Mouse (Mus musculus) MEL (cell line): ENCODE results near the gene Gipc1.

Experiments
- CTCF ChIP-seq, 3 experiments: IDR thresholded peaks in 2 of 3; conservative IDR thresholded peaks in 1 of 3; 2 replicates each; pipeline ENCODE4 v1.5.1; 2011 to 2012; ENCODE audit warnings: low read length in 3 of 3, low read depth in 2 of 3, mild to moderate bottlenecking in 2 of 3, improper control_type of control experiment in 1 of 3, inconsistent platforms in 1 of 3, mixed read lengths in 1 of 3, moderate library complexity in 1 of 3; ENCODE audit not compliant: control insufficient read depth in 1 of 3, insufficient read depth in 1 of 3, poor library complexity in 1 of 3, severe bottlenecking in 1 of 3
- E2F4 ChIP-seq: IDR thresholded peaks from 2 replicates; pipeline ENCODE4 v1.6.1; 2011; ENCODE audit warnings: low read depth, low read length, improper control_type of control experiment, borderline replicate concordance
- ELF1 ChIP-seq: IDR thresholded peaks from 2 replicates; pipeline ENCODE4 v1.6.1; 2014; ENCODE audit warnings: low read depth, mild to moderate bottlenecking, inconsistent platforms, low read length, improper control_type of control experiment, moderate library complexity
- EP300 ChIP-seq, 2 experiments: IDR thresholded peaks; 2 replicates each; pipeline ENCODE4 v1.6.1; 2011; ENCODE audit warnings: improper control_type of control experiment in 2 of 2, low read length in 2 of 2, low read depth in 1 of 2, mild to moderate bottlenecking in 1 of 2
- GABPA ChIP-seq: IDR thresholded peaks from 2 replicates; pipeline ENCODE4 v1.6.1; 2012; ENCODE audit warnings: low read depth, mild to moderate bottlenecking, inconsistent platforms, low read length, improper control_type of control experiment, moderate library complexity
- GATA1 ChIP-seq: IDR thresholded peaks from 2 replicates; pipeline ENCODE4 v1.6.1; 2011; ENCODE audit warnings: low read depth, low read length, improper control_type of control experiment
- HCFC1 ChIP-seq: IDR thresholded peaks from 2 replicates; pipeline ENCODE4 v1.6.1; 2012; ENCODE audit warnings: low read depth, mild to moderate bottlenecking, inconsistent platforms, low read length, improper control_type of control experiment, moderate library complexity
- POLR2A ChIP-seq, 2 experiments: IDR thresholded peaks; 2 replicates each; pipeline ENCODE4 v1.6.1; 2011 to 2012; ENCODE audit warnings: low read length in 2 of 2, mild to moderate bottlenecking in 2 of 2, control low read depth in 1 of 2, improper control_type of control experiment in 1 of 2, low read depth in 1 of 2, moderate library complexity in 1 of 2; ENCODE audit not compliant: control insufficient read depth in 1 of 2, insufficient read depth in 1 of 2, poor library complexity in 1 of 2
- POLR2AphosphoS5 ChIP-seq: IDR thresholded peaks from 2 replicates; pipeline ENCODE4 v1.6.1; 2012; ENCODE audit warnings: low read depth, borderline replicate concordance, mild to moderate bottlenecking, inconsistent platforms, low read length, moderate library complexity, mixed read lengths
- RAD21 ChIP-seq: IDR thresholded peaks from 2 replicates; pipeline ENCODE4 v1.6.1; 2011; ENCODE audit warnings: mild to moderate bottlenecking, low read depth, low read length, improper control_type of control experiment
- RCOR1 ChIP-seq: IDR thresholded peaks from 2 replicates; pipeline ENCODE4 v1.6.1; 2012; ENCODE audit warnings: low read depth, mild to moderate bottlenecking, inconsistent platforms, low read length, improper control_type of control experiment
- TCF12 ChIP-seq: IDR thresholded peaks from 2 replicates; pipeline ENCODE4 v1.6.1; 2014; ENCODE audit warnings: low read depth, mild to moderate bottlenecking, inconsistent platforms, low read length, improper control_type of control experiment, moderate library complexity
- USF1 ChIP-seq: IDR thresholded peaks from 2 replicates; pipeline ENCODE4 v1.6.1; 2014; ENCODE audit warnings: low read depth, mild to moderate bottlenecking, inconsistent platforms, low read length, improper control_type of control experiment, moderate library complexity

GRCm38 (mm10) chr8:83667526-83667925 is 15.0 kb downstream of the Gipc1 start:
- TF ChIP-seq RCOR1 (no peak), HCFC1 (no peak), POLR2A (IDR thresholded peaks at IDR 0.05; ENCODE audit: control insufficient read depth in 1 of 2, insufficient read depth in 1 of 2, low read depth in 1 of 2, low read length in 2 of 2, poor library complexity in 1 of 2) (no peak), RAD21 (no peak), POLR2AphosphoS5 (no peak), USF1 (no peak), TCF12 (no peak), ELF1 (no peak), CTCF (IDR thresholded peaks at IDR 0.05 in 2 of 3, conservative IDR thresholded peaks at IDR 0.05 in 1 of 3; ENCODE audit: control insufficient read depth in 1 of 3, insufficient read depth in 1 of 3, low read depth in 2 of 3, low read length in 3 of 3, poor library complexity in 1 of 3, severe bottlenecking in 1 of 3) (no peak), EP300 (IDR thresholded peaks at IDR 0.05; ENCODE audit: low read depth in 1 of 2, low read length in 2 of 2) (no peak), GATA1 (no peak), E2F4 (no peak), GABPA (no peak)
